Mouse (Mus musculus): ENCODE measurements at regions not wholly inside any gene's neighbourhood (a gene's known extent, or its start where the extent isn't known, plus 50 kb on each side); places are given as distances from the start of the nearest gene placed in this dataset.
A peak's percentile ranks its signal among the peaks of the same experiment; 100 is the strongest.

DNA sequence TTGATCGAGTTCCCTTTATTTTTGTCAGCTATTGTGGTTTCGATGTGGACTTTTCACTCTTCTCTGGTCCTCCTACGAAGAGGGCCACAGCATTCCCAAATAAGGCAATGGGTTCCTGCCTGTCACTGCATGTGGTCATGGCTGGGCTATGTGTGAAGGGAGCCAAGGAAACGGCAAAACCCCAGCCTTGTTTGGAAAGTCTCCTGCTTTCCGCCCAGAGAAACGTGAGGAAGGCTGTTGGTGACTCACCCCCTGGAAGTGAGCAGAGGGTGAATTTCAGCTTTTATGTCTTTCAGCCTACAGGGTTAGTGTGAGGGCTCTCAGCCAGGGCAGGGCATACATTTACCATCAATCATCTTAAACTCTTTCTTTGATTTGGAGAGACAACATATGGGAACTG, 76.3 kb upstream of the Egfl6 start:
- H3K4me3 ChIP-seq (replicated peaks; ENCODE audit: low read length) = no peak overlapping the region
- H3K36me3 ChIP-seq (ENCODE audit: insufficient read depth, low read length) = no peaks in the 10 kb centered on the region
- TF ChIP-seq CTCF (conservative IDR thresholded peaks at IDR 0.05; ENCODE audit: low read length) (no peak), NANOG (IDR thresholded peaks at IDR 0.05; ENCODE audit: borderline replicate concordance, low read length) (no peak), POU5F1 (IDR thresholded peaks at IDR 0.05; ENCODE audit: borderline replicate concordance, low read length) (no peak)
- peaks cover 7% of the 10 kb centered on the region for H3K4me1 ChIP-seq (replicated peaks; ENCODE audit: low read depth, low read length)
- H3K9me3 ChIP-seq (ENCODE audit: low read length) = no peaks in the 10 kb centered on the region
- no peaks in the 10 kb centered on the region for H3K27me3 ChIP-seq (ENCODE audit: insufficient read depth, low read length)

DNA sequence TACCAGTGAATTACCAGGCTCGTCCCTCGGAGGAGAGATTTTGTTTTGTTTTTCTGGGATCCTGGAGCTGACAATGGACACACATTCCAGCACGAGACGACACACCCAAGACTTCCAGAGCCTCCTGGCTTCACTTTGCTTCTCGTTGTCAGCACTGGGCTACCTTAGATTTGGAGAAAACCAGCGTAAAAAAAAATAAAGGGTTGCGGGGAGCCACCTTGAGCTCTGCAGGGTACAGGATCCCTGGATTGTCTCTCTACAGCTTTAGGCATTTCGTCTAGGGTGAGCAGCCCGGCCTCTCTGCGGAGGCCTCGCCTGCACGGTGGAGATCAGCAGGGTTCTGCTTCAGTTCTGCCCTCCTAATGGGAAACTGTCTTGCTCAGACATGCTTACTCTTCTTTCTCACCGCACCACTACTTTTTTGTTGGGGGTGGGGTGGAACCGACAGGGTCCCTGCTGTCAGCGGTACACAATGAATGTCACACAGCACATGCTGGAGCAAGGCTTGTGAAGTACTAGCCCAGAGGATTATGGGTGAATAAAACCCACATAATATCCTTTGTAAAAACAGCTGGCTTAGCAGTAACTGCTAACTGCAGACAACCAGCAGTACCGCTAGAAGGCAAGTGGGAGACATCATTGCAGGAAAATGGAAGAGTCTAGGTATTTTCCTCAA, 75.7 kb upstream of the Egfl6 start:
- no peak overlapping the region for H3K4me3 ChIP-seq (replicated peaks; ENCODE audit: low read length)

DNA sequence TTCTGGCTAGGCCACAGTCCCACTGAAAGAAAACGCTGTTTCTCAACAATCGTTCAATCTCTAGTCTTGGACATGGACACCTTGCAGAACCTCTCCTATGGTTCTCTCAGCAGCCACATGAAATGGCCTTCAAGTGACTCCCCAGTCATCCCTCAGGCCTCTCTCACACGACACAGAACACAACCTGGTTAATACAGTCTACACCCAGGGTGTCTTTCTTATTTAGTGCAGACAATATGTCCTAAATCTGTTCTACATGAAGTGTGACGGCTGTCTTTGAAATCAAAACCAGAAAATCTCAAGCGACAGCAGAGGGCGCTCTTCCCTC, 75.2 kb upstream of the Egfl6 start:
- no peak for TF ChIP-seq POU5F1 (IDR thresholded peaks at IDR 0.05; ENCODE audit: borderline replicate concordance, low read length)
- TF ChIP-seq CTCF (conservative IDR thresholded peaks at IDR 0.05; ENCODE audit: low read length) = no peak; the same call in 1 of the 2 replicates
- no peak for TF ChIP-seq NANOG (IDR thresholded peaks at IDR 0.05; ENCODE audit: borderline replicate concordance, low read length)
- H3K36me3 ChIP-seq (ENCODE audit: insufficient read depth, low read length) = no peaks in the 10 kb centered on the region

More for the DNA sequence above, 75.7 kb upstream of the Egfl6 start:
- Histone ChIP-seq H3K4me1 (replicated peaks; ENCODE audit: low read depth, low read length) (peaks cover 7% of the 10 kb centered on the region), H3K9me3 (ENCODE audit: low read length) (no peaks in the 10 kb centered on the region), H3K36me3 (ENCODE audit: insufficient read depth, low read length) (no peaks in the 10 kb centered on the region), H3K27me3 (ENCODE audit: insufficient read depth, low read length) (no peaks in the 10 kb centered on the region)
- TF ChIP-seq POU5F1 (IDR thresholded peaks at IDR 0.05; ENCODE audit: borderline replicate concordance, low read length) (no peak), CTCF (conservative IDR thresholded peaks at IDR 0.05; ENCODE audit: low read length) (peak; percentile 32; the same call in 1 of the 2 replicates)

DNA sequence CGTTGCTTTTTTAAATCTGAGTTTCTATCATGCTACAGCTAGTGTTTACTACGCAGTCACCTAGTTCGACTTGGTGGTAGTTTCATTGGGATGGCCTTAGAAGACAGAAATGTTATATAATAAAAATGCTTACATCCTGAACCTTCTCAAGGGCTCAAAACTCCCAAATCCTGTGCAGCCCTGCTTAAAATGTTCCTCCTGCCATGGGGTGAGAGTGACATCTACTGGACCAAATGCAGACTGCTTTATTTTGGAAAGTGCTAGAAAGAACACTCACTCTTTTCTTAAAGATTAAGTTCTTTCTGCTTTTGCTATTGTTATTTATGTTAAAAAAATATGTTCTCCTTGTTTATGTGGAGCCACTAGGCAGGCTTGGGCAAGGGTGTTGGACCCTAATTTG, 66.9 kb upstream of the Egfl6 start:
- no peaks in the 10 kb centered on the region for H3K9me3 ChIP-seq (ENCODE audit: low read length)
- no peaks in the 10 kb centered on the region for H3K4me1 ChIP-seq (replicated peaks; ENCODE audit: low read depth, low read length)
- no peaks in the 10 kb centered on the region for H3K27me3 ChIP-seq (ENCODE audit: insufficient read depth, low read length)
- no peaks in the 10 kb centered on the region for H3K36me3 ChIP-seq (ENCODE audit: insufficient read depth, low read length)
- no peak for TF ChIP-seq POU5F1 (IDR thresholded peaks at IDR 0.05; ENCODE audit: borderline replicate concordance, low read length)
- peak; percentile 74 for TF ChIP-seq CTCF (conservative IDR thresholded peaks at IDR 0.05; ENCODE audit: low read length)
- TF ChIP-seq NANOG (IDR thresholded peaks at IDR 0.05; ENCODE audit: borderline replicate concordance, low read length) = no peak
- no peak overlapping the region for H3K4me3 ChIP-seq (replicated peaks; ENCODE audit: low read length)

More for the DNA sequence above, 75.2 kb upstream of the Egfl6 start:
- Histone ChIP-seq H3K4me1 (replicated peaks; ENCODE audit: low read depth, low read length) (peaks cover 7% of the 10 kb centered on the region), H3K9me3 (ENCODE audit: low read length) (no peaks in the 10 kb centered on the region), H3K4me3 (replicated peaks; ENCODE audit: low read length) (no peak overlapping the region), H3K27me3 (ENCODE audit: insufficient read depth, low read length) (no peaks in the 10 kb centered on the region)

DNA sequence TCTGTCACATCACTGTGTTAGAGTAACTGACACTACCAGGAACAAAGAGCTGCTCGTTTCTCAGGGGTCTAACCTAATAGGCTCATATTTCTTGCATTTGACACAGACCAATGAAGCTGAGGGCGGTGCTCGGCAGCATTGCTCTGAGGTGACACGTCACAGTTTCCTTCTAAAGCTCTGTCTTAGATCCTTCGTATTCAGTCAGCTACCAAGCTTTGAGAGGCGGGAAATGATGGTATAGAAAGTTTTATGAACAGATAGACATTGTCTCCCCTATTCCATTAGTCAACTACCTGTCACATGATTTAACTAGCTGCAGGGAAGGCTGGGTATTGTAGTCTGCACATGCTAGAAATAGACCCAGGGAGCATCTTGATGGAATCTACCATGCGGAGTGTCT, 60.2 kb upstream of the Egfl6 start:
- TF ChIP-seq CTCF (conservative IDR thresholded peaks at IDR 0.05; ENCODE audit: low read length) (no peak), POU5F1 (IDR thresholded peaks at IDR 0.05; ENCODE audit: borderline replicate concordance, low read length) (no peak), NANOG (IDR thresholded peaks at IDR 0.05; ENCODE audit: borderline replicate concordance, low read length) (no peak)
- Histone ChIP-seq H3K27me3 (ENCODE audit: insufficient read depth, low read length) (no peaks in the 10 kb centered on the region), H3K9me3 (ENCODE audit: low read length) (no peaks in the 10 kb centered on the region), H3K4me1 (replicated peaks; ENCODE audit: low read depth, low read length) (peaks cover 13% of the 10 kb centered on the region), H3K36me3 (ENCODE audit: insufficient read depth, low read length) (no peaks in the 10 kb centered on the region), H3K4me3 (replicated peaks; ENCODE audit: low read length) (no peak overlapping the region)

DNA sequence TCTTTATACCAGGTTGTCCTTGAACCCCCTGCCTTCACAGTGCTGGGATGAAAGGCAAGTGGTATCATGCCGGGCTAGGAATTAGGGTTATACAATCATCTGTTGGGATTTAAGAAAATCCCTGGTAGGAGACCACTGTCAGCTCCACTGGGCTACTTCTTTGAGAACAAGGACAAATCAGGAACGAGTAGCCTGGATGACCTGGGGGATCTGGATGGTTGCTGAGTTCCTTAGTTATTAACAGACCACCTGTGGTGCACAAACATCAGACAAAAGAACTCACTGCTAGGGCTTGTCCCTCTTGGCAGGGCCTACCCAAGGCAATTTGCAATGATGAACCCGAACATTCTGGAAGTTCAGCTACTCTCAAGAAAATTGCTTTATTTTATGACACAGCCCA, 55.7 kb upstream of the Egfl6 start:
- H3K4me3 ChIP-seq (replicated peaks; ENCODE audit: low read length) = no peak overlapping the region
- H3K9me3 ChIP-seq (ENCODE audit: low read length) = no peaks in the 10 kb centered on the region
- no peaks in the 10 kb centered on the region for H3K27me3 ChIP-seq (ENCODE audit: insufficient read depth, low read length)
- TF ChIP-seq NANOG (IDR thresholded peaks at IDR 0.05; ENCODE audit: borderline replicate concordance, low read length) (no peak; the same call in 1 of the 2 replicates), POU5F1 (IDR thresholded peaks at IDR 0.05; ENCODE audit: borderline replicate concordance, low read length) (no peak), CTCF (conservative IDR thresholded peaks at IDR 0.05; ENCODE audit: low read length) (no peak)
- no peaks in the 10 kb centered on the region for H3K36me3 ChIP-seq (ENCODE audit: insufficient read depth, low read length)
- H3K4me1 ChIP-seq (replicated peaks; ENCODE audit: low read depth, low read length) = peaks cover 19% of the 10 kb centered on the region

DNA sequence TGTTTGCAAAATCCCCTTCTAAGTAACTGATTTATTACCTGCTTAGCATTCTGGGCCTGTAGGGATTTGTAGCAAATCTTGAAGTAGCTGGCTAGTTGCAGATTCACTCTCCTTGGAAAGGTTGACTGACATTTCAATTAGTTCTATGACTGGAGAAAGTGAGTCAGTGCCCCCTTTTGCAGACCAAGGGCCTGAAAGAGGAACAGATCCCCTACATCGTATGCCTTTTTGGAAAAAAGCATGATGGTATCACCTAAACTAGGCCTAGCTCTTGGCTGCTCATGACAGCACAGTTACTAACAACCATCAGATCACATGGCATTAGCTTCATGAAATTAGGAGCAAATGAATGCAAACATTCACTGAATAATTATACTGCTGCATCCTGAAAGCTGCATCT, 54.7 kb upstream of the Egfl6 start:
- Histone ChIP-seq H3K27me3 (ENCODE audit: insufficient read depth, low read length) (no peaks in the 10 kb centered on the region), H3K9me3 (ENCODE audit: low read length) (no peaks in the 10 kb centered on the region)
- no peak for TF ChIP-seq POU5F1 (IDR thresholded peaks at IDR 0.05; ENCODE audit: borderline replicate concordance, low read length)
- no peak for TF ChIP-seq NANOG (IDR thresholded peaks at IDR 0.05; ENCODE audit: borderline replicate concordance, low read length)
- TF ChIP-seq CTCF (conservative IDR thresholded peaks at IDR 0.05; ENCODE audit: low read length) = no peak

More for the DNA sequence above, 54.7 kb upstream of the Egfl6 start:
- Histone ChIP-seq H3K4me1 (replicated peaks; ENCODE audit: low read depth, low read length) (peaks cover 19% of the 10 kb centered on the region), H3K4me3 (replicated peaks; ENCODE audit: low read length) (no peak overlapping the region), H3K36me3 (ENCODE audit: insufficient read depth, low read length) (no peaks in the 10 kb centered on the region)

Data from E14TG2a.4 (cell line).